Mouse (Mus musculus): ENCODE data around the gene Grin2d. TPM values are rescaled to one million over a fixed set of nuclear protein-coding genes. Genes with fewer than 3 reads are reported as not detected.

Grin2d gene
- polyA plus RNA-seq, 2 experiments = 0.61 to 4.9 TPM

GRCm38 (mm10) chr7:45813787-45814779 lies 64.1 kb downstream of the Grin2d start, which contains the start of gene Cyth2:
Cyth2 (minus strand) TSS chr7:45814581.
- Histone ChIP-seq H3K9ac (ENCODE audit: low read depth, low read length, severe bottlenecking) (peak within 1 kb of the TSS; percentile 99), H3K9me3 (ENCODE audit: control insufficient read depth, low read length) (no peaks in the 10 kb centered on the region), H3K36me3 (ENCODE audit: control insufficient read depth, insufficient read depth, low read length) (peaks cover 40% of the 10 kb centered on the region), H3K4me2 (replicated peaks; ENCODE audit: low read depth, low read length, severe bottlenecking) (peak within 1 kb of the TSS; percentile 79), H3K4me1 (ENCODE audit: control insufficient read depth, insufficient read depth, low read length) (peaks cover 18% of the 10 kb centered on the region), H3K4me3 (replicated peaks; ENCODE audit: low read length) (peak within 1 kb of the TSS; percentile 90), H3K27ac (replicated peaks; ENCODE audit: low read depth, low read length) (peak within 1 kb of the TSS; percentile 99), H3K27me3 (ENCODE audit: control insufficient read depth, insufficient read depth, low read length) (no peaks in the 10 kb centered on the region)
- under 1% methylated on average over 60 of the region's 92 CpGs for WGBS
- peak; percentile 81; the same call in 1 of the 2 replicates for TF ChIP-seq POLR2A (IDR thresholded peaks at IDR 0.05; ENCODE audit: borderline replicate concordance, extremely low read depth, insufficient read depth, insufficient read length)
- DNase-seq (ENCODE audit: low spot score) (peak; percentile 100), ATAC-seq (ENCODE audit: low FRiP score, low read depth) (peak; percentile 98)

- 80% methylated on average over 8 of the region's 8 CpGs for WGBS
- no peak overlapping the region; the same call in 1 of the 2 replicates for H3K27ac ChIP-seq (replicated peaks; ENCODE audit: low read depth, low read length)
Observed at GRCm38 (mm10) chr7:45812921-45813320, 65.3 kb downstream of the Grin2d start.

GRCm38 (mm10) chr7:45809276-45810075 lies 68.7 kb downstream of the Grin2d start:
- no peak for TF ChIP-seq POLR2A (IDR thresholded peaks at IDR 0.05; ENCODE audit: borderline replicate concordance, extremely low read depth, insufficient read depth, insufficient read length)
- Histone ChIP-seq H3K4me1 (ENCODE audit: control insufficient read depth, insufficient read depth, low read length) (peaks cover 8% of the 10 kb centered on the region), H3K4me3 (replicated peaks; ENCODE audit: low read length) (no peak overlapping the region), H3K27me3 (ENCODE audit: control insufficient read depth, insufficient read depth, low read length) (no peaks in the 10 kb centered on the region), H3K9ac (ENCODE audit: low read depth, low read length, severe bottlenecking) (no peak overlapping the region), H3K9me3 (ENCODE audit: control insufficient read depth, low read length) (no peaks in the 10 kb centered on the region), H3K36me3 (ENCODE audit: control insufficient read depth, insufficient read depth, low read length) (peaks cover 65% of the 10 kb centered on the region), H3K27ac (replicated peaks; ENCODE audit: low read depth, low read length) (no peak overlapping the region), H3K4me2 (replicated peaks; ENCODE audit: low read depth, low read length, severe bottlenecking) (no peak overlapping the region)
- no peak for DNase-seq (ENCODE audit: low spot score)
- no peak for ATAC-seq (ENCODE audit: low FRiP score, low read depth)
- WGBS = 90% methylated on average over 14 of the region's 14 CpGs

More at GRCm38 (mm10) chr7:45812921-45813320, 65.3 kb downstream of the Grin2d start:
- TF ChIP-seq POLR2A (IDR thresholded peaks at IDR 0.05; ENCODE audit: borderline replicate concordance, extremely low read depth, insufficient read depth, insufficient read length) = no peak
- peak overlapping the region; percentile 99 for H3K9ac ChIP-seq (ENCODE audit: low read depth, low read length, severe bottlenecking)
- DNase-seq (ENCODE audit: low spot score) (no peak), ATAC-seq (ENCODE audit: low FRiP score, low read depth) (no peak)
- peak overlapping the region; percentile 90 for H3K4me3 ChIP-seq (replicated peaks; ENCODE audit: low read length)
- no peaks in the 10 kb centered on the region for H3K9me3 ChIP-seq (ENCODE audit: control insufficient read depth, low read length)
- peak overlapping the region; percentile 79 for H3K4me2 ChIP-seq (replicated peaks; ENCODE audit: low read depth, low read length, severe bottlenecking)
- peaks cover 18% of the 10 kb centered on the region for H3K4me1 ChIP-seq (ENCODE audit: control insufficient read depth, insufficient read depth, low read length)
- H3K27me3 ChIP-seq (ENCODE audit: control insufficient read depth, insufficient read depth, low read length) = no peaks in the 10 kb centered on the region
- H3K36me3 ChIP-seq (ENCODE audit: control insufficient read depth, insufficient read depth, low read length) = peaks cover 52% of the 10 kb centered on the region

DNA sequence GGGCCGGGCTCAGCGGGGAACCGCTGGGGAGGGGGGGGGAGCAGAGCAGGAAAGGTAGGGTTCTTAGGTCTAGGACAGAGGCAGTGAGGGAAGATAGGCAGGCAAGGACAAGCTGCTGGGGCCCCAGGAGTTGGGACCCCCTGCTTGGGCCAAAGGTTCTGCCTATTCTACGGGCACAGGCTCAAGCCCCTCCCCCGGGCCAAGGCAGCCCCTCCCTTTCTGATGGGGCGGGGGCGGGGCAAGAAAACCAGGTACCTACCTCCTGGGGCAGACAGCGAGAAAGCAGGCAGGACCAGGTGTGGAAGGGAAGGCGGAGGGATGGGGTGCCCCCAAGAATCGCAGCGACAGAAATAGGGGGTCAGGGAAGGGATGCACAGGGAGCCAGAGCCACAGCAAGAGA lies 69.7 kb downstream of the Grin2d start:
- ATAC-seq (ENCODE audit: low FRiP score, low read depth) = no peak
- WGBS = 48% methylated on average over 9 of the region's 11 CpGs
- H3K36me3 ChIP-seq (ENCODE audit: control insufficient read depth, insufficient read depth, low read length) = peaks cover 65% of the 10 kb centered on the region
- no peak overlapping the region for H3K4me3 ChIP-seq (replicated peaks; ENCODE audit: low read length)
- H3K27ac ChIP-seq (replicated peaks; ENCODE audit: low read depth, low read length) = no peak overlapping the region
- H3K9me3 ChIP-seq (ENCODE audit: control insufficient read depth, low read length) = no peaks in the 10 kb centered on the region
- H3K9ac ChIP-seq (ENCODE audit: low read depth, low read length, severe bottlenecking) = no peak overlapping the region
- no peaks in the 10 kb centered on the region for H3K27me3 ChIP-seq (ENCODE audit: control insufficient read depth, insufficient read depth, low read length)
- H3K4me2 ChIP-seq (replicated peaks; ENCODE audit: low read depth, low read length, severe bottlenecking) = no peak overlapping the region
- no peak for DNase-seq (ENCODE audit: low spot score)
- no peak for TF ChIP-seq POLR2A (IDR thresholded peaks at IDR 0.05; ENCODE audit: borderline replicate concordance, extremely low read depth, insufficient read depth, insufficient read length)
- H3K4me1 ChIP-seq (ENCODE audit: control insufficient read depth, insufficient read depth, low read length) = peaks cover 8% of the 10 kb centered on the region

GRCm38 (mm10) chr7:45805941-45806340 lies 72.2 kb downstream of the Grin2d start:
- DNase-seq (ENCODE audit: low spot score) = no peak
- 60% methylated on average over 5 of the region's 5 CpGs for WGBS
- H3K4me1 ChIP-seq (ENCODE audit: control insufficient read depth, insufficient read depth, low read length) = no peaks in the 10 kb centered on the region; the same call in 1 of the 2 replicates
- H3K36me3 ChIP-seq (ENCODE audit: control insufficient read depth, insufficient read depth, low read length) = peaks cover 58% of the 10 kb centered on the region
- no peak for TF ChIP-seq POLR2A (IDR thresholded peaks at IDR 0.05; ENCODE audit: borderline replicate concordance, extremely low read depth, insufficient read depth, insufficient read length)
- no peak overlapping the region for H3K4me3 ChIP-seq (replicated peaks; ENCODE audit: low read length)
- no peak overlapping the region for H3K4me2 ChIP-seq (replicated peaks; ENCODE audit: low read depth, low read length, severe bottlenecking)
- no peaks in the 10 kb centered on the region for H3K27me3 ChIP-seq (ENCODE audit: control insufficient read depth, insufficient read depth, low read length)
- no peak; the same call in 1 of the 2 replicates for ATAC-seq (ENCODE audit: low FRiP score, low read depth)
- H3K9ac ChIP-seq (ENCODE audit: low read depth, low read length, severe bottlenecking) = no peak overlapping the region
- H3K9me3 ChIP-seq (ENCODE audit: control insufficient read depth, low read length) = no peaks in the 10 kb centered on the region
- no peak overlapping the region for H3K27ac ChIP-seq (replicated peaks; ENCODE audit: low read depth, low read length)
